Mouse (Mus musculus): ENCODE data around the gene Pld2. TPM values are rescaled to one million over a fixed set of nuclear protein-coding genes. Genes with fewer than 3 reads are reported as not detected.

The Pld2 gene
- polyA plus RNA-seq, 1 experiment from 2014 or later = 13.8 TPM

DNA sequence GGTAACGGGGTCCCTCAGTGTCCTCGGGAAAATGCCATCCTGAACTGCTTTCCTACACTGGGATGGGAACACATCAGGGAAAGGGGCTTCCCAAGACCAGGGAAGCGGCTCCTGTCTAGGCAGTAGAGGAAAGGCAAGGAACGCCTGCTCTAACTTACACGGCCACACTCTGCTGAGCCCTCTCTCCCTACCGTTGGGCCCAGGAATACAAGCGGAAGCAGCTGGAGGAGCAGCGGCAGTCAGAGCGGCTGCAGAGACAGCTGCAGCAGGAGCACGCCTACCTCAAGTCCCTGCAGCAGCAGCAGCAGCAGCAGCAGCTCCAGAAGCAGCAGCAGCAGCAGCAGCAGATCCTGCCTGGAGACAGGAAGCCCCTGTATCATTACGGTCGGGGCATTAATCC is 66.9 kb downstream of the Pld2 start:
- in situ Hi-C loops (cut with MboI; ENCODE audit: low pct_unique_long_range_greater_than_20kb) = loop anchor here (5.0 kb wide), 1 partner anchor 89 kb away; the partner anchor contains the start of gene Gltpd2

DNA sequence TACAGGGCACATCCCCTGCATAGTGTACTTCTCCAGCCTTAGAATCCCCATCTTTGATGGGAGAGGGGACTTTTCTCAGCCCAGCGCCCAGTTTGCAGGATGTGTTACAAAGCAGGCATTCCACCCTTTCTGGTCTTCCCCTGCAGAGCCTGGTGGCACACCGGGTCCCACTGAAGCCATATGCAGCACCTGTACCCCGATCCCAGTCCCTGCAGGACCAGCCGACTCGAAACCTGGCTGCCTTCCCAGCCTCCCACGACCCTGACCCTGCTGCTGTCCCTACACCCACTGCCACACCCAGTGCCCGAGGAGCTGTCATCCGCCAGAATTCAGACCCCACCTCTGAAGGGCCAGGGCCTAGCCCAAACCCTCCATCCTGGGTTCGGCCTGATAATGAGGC is 67.7 kb downstream of the Pld2 start:
- ATAC-seq = no peak
- in situ Hi-C loops (cut with MboI; ENCODE audit: low pct_unique_long_range_greater_than_20kb) = loop anchor here (5.0 kb wide), 1 partner anchor 90 kb away; the partner anchor contains the start of gene Gltpd2
- no peak for TF ChIP-seq CTCF (IDR thresholded peaks at IDR 0.05)
- H3K27me3 ChIP-seq = no peaks in the 10 kb centered on the region
- CTCF ChIA-PET = no interaction called here
- POLR2A ChIA-PET = no interaction called here
- DNase-seq (ENCODE audit: low read depth, low spot score) = no peak

More for the DNA sequence above, 66.9 kb downstream of the Pld2 start:
- no peak for TF ChIP-seq CTCF (IDR thresholded peaks at IDR 0.05)
- ChIA-PET POLR2A (no interaction called here), CTCF (no interaction called here)
- DNase-seq (ENCODE audit: low read depth, low spot score) (no peak), ATAC-seq (no peak)
- H3K27me3 ChIP-seq = no peaks in the 10 kb centered on the region

Other genes starting within 250 kb of the Pld2 start
- not detected for gene Alox12e, start 217.4 kb upstream of the Pld2 start, polyA plus RNA-seq (2021)
- gene Alox15, start 188.0 kb upstream of the Pld2 start, polyA plus RNA-seq (2021) = not detected
- 31.0 TPM for gene Pelp1, start 130.0 kb upstream of the Pld2 start, polyA plus RNA-seq (2021)
- gene Arrb2, start 107.4 kb upstream of the Pld2 start, polyA plus RNA-seq (2021) = 22.5 TPM
- gene Med11, start 88.1 kb upstream of the Pld2 start, polyA plus RNA-seq (2021) = 41.3 TPM
- gene Zmynd15, start 80.6 kb upstream of the Pld2 start, polyA plus RNA-seq (2021) = 3.5 TPM
- gene Cxcl16, start 80.1 kb upstream of the Pld2 start, polyA plus RNA-seq (2021) = 32.7 TPM
- gene Tm4sf5, start 34.8 kb upstream of the Pld2 start, polyA plus RNA-seq (2021) = 0.41 TPM
- not detected for gene Vmo1, start 25.4 kb upstream of the Pld2 start, polyA plus RNA-seq (2021)
- gene Gltpd2, start 20.9 kb upstream of the Pld2 start, polyA plus RNA-seq (2021) = not detected
- 323 TPM for gene Psmb6, start 14.7 kb upstream of the Pld2 start, polyA plus RNA-seq (2021)
- not detected for gene Gm40193, start 7.1 kb upstream of the Pld2 start, polyA plus RNA-seq (2021)
- 63.2 TPM for gene Mink1, start 22.8 kb downstream of the Pld2 start, polyA plus RNA-seq (2021)
- gene 4930544D05Rik, start 75.8 kb downstream of the Pld2 start, polyA plus RNA-seq (2021) = not detected
- not detected for gene Chrne, start 79.2 kb downstream of the Pld2 start, polyA plus RNA-seq (2021)
- 0.39 TPM for gene Gp1ba, start 99.1 kb downstream of the Pld2 start, polyA plus RNA-seq (2021)
- gene Rnf167, start 107.2 kb downstream of the Pld2 start, polyA plus RNA-seq (2021) = 37.0 TPM
- 152 TPM for gene Slc25a11, start 107.4 kb downstream of the Pld2 start, polyA plus RNA-seq (2021)
- 1,032 TPM for gene Pfn1, start 114.6 kb downstream of the Pld2 start, polyA plus RNA-seq (2021)
- 16.2 TPM for gene Eno3, start 117.1 kb downstream of the Pld2 start, polyA plus RNA-seq (2021)
- 155 TPM for gene Spag7, start 129.4 kb downstream of the Pld2 start, polyA plus RNA-seq (2021)
- gene Camta2, start 148.0 kb downstream of the Pld2 start, polyA plus RNA-seq (2021) = 22.2 TPM
- 2.5 TPM for gene Inca1, start 160.1 kb downstream of the Pld2 start, polyA plus RNA-seq (2021)
- 126 TPM for gene Kif1c, start 160.5 kb downstream of the Pld2 start, polyA plus RNA-seq (2021)
- gene Zfp3, start 224.1 kb downstream of the Pld2 start, polyA plus RNA-seq (2021) = 7.9 TPM

Measured in Patski (cell line).